Mouse (Mus musculus): ENCODE measurements around the gene S100a14.

- no peak for TF ChIP-seq CTCF (IDR thresholded peaks at IDR 0.05; ENCODE audit: control insufficient read depth, insufficient read depth, low read length)
- no peak for TF ChIP-seq POLR2A (IDR thresholded peaks at IDR 0.05; ENCODE audit: borderline replicate concordance, control insufficient read depth, low read depth, low read length)
Measured at GRCm38 (mm10) chr3:90509747-90510123, 16.9 kb upstream of the S100a14 start.
